Mouse (Mus musculus): ENCODE results near the gene Meis1. TPM values are rescaled to one million over a fixed set of nuclear protein-coding genes. Genes with fewer than 3 reads are reported as not detected.

The Meis1 gene
- polyA plus RNA-seq, 1 experiment = 34.6 TPM

GRCm38 (mm10) chr11:18882747-18883506 lies 135.9 kb downstream of the Meis1 start:
- Histone ChIP-seq H3K4me1 (ENCODE audit: control insufficient read depth, insufficient read depth, low read length) (peaks cover 7% of the 10 kb centered on the region), H3K4me3 (ENCODE audit: insufficient read depth, low read length) (no peak overlapping the region), H3K27ac (ENCODE audit: insufficient read depth, low read length) (peak overlapping the region; percentile 24; the same call in 1 of the 2 replicates)
- TF ChIP-seq POLR2A (IDR thresholded peaks at IDR 0.05; ENCODE audit: low read depth, low read length) (no peak), CTCF (IDR thresholded peaks at IDR 0.05; ENCODE audit: borderline replicate concordance, insufficient read depth, low read length) (no peak)

- no peak for TF ChIP-seq POLR2A (IDR thresholded peaks at IDR 0.05; ENCODE audit: low read depth, low read length)
- TF ChIP-seq CTCF (IDR thresholded peaks at IDR 0.05; ENCODE audit: borderline replicate concordance, insufficient read depth, low read length) = no peak
- Histone ChIP-seq H3K4me1 (ENCODE audit: control insufficient read depth, insufficient read depth, low read length) (peaks cover 7% of the 10 kb centered on the region), H3K27ac (ENCODE audit: insufficient read depth, low read length) (no peak overlapping the region; the same call in 1 of the 2 replicates), H3K4me3 (ENCODE audit: insufficient read depth, low read length) (no peak overlapping the region)
These were observed 136.5 kb downstream of the Meis1 start for GRCm38 (mm10) chr11:18882315-18882714.

- no peak for TF ChIP-seq POLR2A (IDR thresholded peaks at IDR 0.05; ENCODE audit: low read depth, low read length)
- TF ChIP-seq CTCF (IDR thresholded peaks at IDR 0.05; ENCODE audit: borderline replicate concordance, insufficient read depth, low read length) = no peak
- Histone ChIP-seq H3K27ac (ENCODE audit: insufficient read depth, low read length) (no peak overlapping the region), H3K4me1 (ENCODE audit: control insufficient read depth, insufficient read depth, low read length) (peaks cover 7% of the 10 kb centered on the region), H3K4me3 (ENCODE audit: insufficient read depth, low read length) (no peak overlapping the region)
These were observed 138.0 kb downstream of the Meis1 start for GRCm38 (mm10) chr11:18880806-18881205.

- peak overlapping the region; percentile 61 for H3K27ac ChIP-seq (ENCODE audit: insufficient read depth, low read length)
- no peak for TF ChIP-seq POLR2A (IDR thresholded peaks at IDR 0.05; ENCODE audit: low read depth, low read length)
- TF ChIP-seq CTCF (IDR thresholded peaks at IDR 0.05; ENCODE audit: borderline replicate concordance, insufficient read depth, low read length) = no peak
- no peak overlapping the region for H3K4me3 ChIP-seq (ENCODE audit: insufficient read depth, low read length)
- H3K4me1 ChIP-seq (ENCODE audit: control insufficient read depth, insufficient read depth, low read length) = peaks cover 7% of the 10 kb centered on the region
These were observed 139.3 kb downstream of the Meis1 start for GRCm38 (mm10) chr11:18879456-18879818.

- Histone ChIP-seq H3K27ac (ENCODE audit: insufficient read depth, low read length) (peak overlapping the region; percentile 62), H3K4me1 (ENCODE audit: control insufficient read depth, insufficient read depth, low read length) (peaks cover 6% of the 10 kb centered on the region), H3K4me3 (ENCODE audit: insufficient read depth, low read length) (peak overlapping the region; percentile 20)
- TF ChIP-seq CTCF (IDR thresholded peaks at IDR 0.05; ENCODE audit: borderline replicate concordance, insufficient read depth, low read length) (no peak), POLR2A (IDR thresholded peaks at IDR 0.05; ENCODE audit: low read depth, low read length) (no peak)
These were observed 139.9 kb downstream of the Meis1 start for GRCm38 (mm10) chr11:18878748-18879455.

GRCm38 (mm10) chr11:18878016-18878415 lies 140.8 kb downstream of the Meis1 start:
- Histone ChIP-seq H3K4me3 (ENCODE audit: insufficient read depth, low read length) (peak overlapping the region; percentile 58), H3K27ac (ENCODE audit: insufficient read depth, low read length) (peak overlapping the region; percentile 86), H3K4me1 (ENCODE audit: control insufficient read depth, insufficient read depth, low read length) (peaks cover 3% of the 10 kb centered on the region; the same call in 1 of the 2 replicates)
- no peak for TF ChIP-seq CTCF (IDR thresholded peaks at IDR 0.05; ENCODE audit: borderline replicate concordance, insufficient read depth, low read length)
- TF ChIP-seq POLR2A (IDR thresholded peaks at IDR 0.05; ENCODE audit: low read depth, low read length) = 0 out of 2 replicates have a peak, but pooled peaks have one; percentile 16

GRCm38 (mm10) chr11:18877626-18878011 lies 141.2 kb downstream of the Meis1 start:
- no peak for TF ChIP-seq CTCF (IDR thresholded peaks at IDR 0.05; ENCODE audit: borderline replicate concordance, insufficient read depth, low read length)
- TF ChIP-seq POLR2A (IDR thresholded peaks at IDR 0.05; ENCODE audit: low read depth, low read length) = peak; percentile 64
- peaks cover 3% of the 10 kb centered on the region; the same call in 1 of the 2 replicates for H3K4me1 ChIP-seq (ENCODE audit: control insufficient read depth, insufficient read depth, low read length)
- peak overlapping the region; percentile 86 for H3K27ac ChIP-seq (ENCODE audit: insufficient read depth, low read length)

GRCm38 (mm10) chr11:18876886-18877625 lies 141.7 kb downstream of the Meis1 start:
- Histone ChIP-seq H3K27ac (ENCODE audit: insufficient read depth, low read length) (peak overlapping the region; percentile 32), H3K4me1 (ENCODE audit: control insufficient read depth, insufficient read depth, low read length) (peaks cover 3% of the 10 kb centered on the region; the same call in 1 of the 2 replicates), H3K4me3 (ENCODE audit: insufficient read depth, low read length) (peak overlapping the region; percentile 31)
- TF ChIP-seq CTCF (IDR thresholded peaks at IDR 0.05; ENCODE audit: borderline replicate concordance, insufficient read depth, low read length) (no peak), POLR2A (IDR thresholded peaks at IDR 0.05; ENCODE audit: low read depth, low read length) (no peak)

More at GRCm38 (mm10) chr11:18877626-18878011, 141.2 kb downstream of the Meis1 start:
- H3K4me3 ChIP-seq (ENCODE audit: insufficient read depth, low read length) = peak overlapping the region; percentile 58

Data from embryonic fibroblast, embryonic 13.5 days (primary cell).